Mouse (Mus musculus) forebrain, embryonic 10.5 days (tissue): ENCODE measurements at regions not wholly inside any gene's neighbourhood (a gene's known extent, or its start where the extent isn't known, plus 50 kb on each side); places are given as distances from the start of the nearest gene placed in this dataset.

ENCODE experiments used
- DNase-seq: peaks from one replicate; pipeline ENCODE4 v3.0.0-alpha.2; 2017; ENCODE audit warnings: low spot score; ENCODE audit errors: extremely low spot score
- H3K27ac ChIP-seq: fragments of 300-500 bp; sonication (generic); 2 replicates; pipeline ENCODE4 v1.5.1; 2016; ENCODE audit warnings: mild to moderate bottlenecking
- H3K27me3 ChIP-seq: fragments of 300-500 bp; sonication (generic); 2 replicates; pipeline ENCODE4 v1.6.1; 2016; ENCODE audit warnings: mild to moderate bottlenecking; ENCODE audit not compliant: poor library complexity, severe bottlenecking
- H3K36me3 ChIP-seq: fragments of 300-500 bp; sonication (generic); replicated peaks from 2 replicates; pipeline ENCODE4 v1.6.1; 2016; ENCODE audit warnings: mild to moderate bottlenecking, moderate library complexity
- H3K4me1 ChIP-seq: fragments of 300-500 bp; sonication (generic); 2 replicates; pipeline ENCODE4 v1.6.1; 2016
- H3K4me3 ChIP-seq: fragments of 300-500 bp; sonication (generic); 2 replicates; pipeline ENCODE4 v1.5.1; 2016; ENCODE audit warnings: mild to moderate bottlenecking, moderate library complexity
- H3K9me3 ChIP-seq: fragments of 300-500 bp; sonication (generic); 2 replicates; pipeline ENCODE4 v1.6.1; 2016; ENCODE audit warnings: mild to moderate bottlenecking, moderate library complexity
- WGBS: fragments of 180-500 bp; shearing (Covaris S2); methylation state at CpG from one replicate; pipeline ENCODE4 v1.1.7; 2016; 5-methylcytosine and 5-hydroxymethylcytosine counted together

GRCm38 (mm10) chr1:12189646-12190233, 775.8 kb downstream of the A830018L16Rik start:
- Histone ChIP-seq H3K36me3 (no peaks in the 10 kb centered on the region), H3K9me3 (no peaks in the 10 kb centered on the region), H3K4me3 (no peak overlapping the region), H3K27me3 (no peaks in the 10 kb centered on the region), H3K4me1 (no peaks in the 10 kb centered on the region), H3K27ac (no peak overlapping the region)
- no peak for DNase-seq
- 92% methylated on average over 5 of the region's 5 CpGs for WGBS

DNA sequence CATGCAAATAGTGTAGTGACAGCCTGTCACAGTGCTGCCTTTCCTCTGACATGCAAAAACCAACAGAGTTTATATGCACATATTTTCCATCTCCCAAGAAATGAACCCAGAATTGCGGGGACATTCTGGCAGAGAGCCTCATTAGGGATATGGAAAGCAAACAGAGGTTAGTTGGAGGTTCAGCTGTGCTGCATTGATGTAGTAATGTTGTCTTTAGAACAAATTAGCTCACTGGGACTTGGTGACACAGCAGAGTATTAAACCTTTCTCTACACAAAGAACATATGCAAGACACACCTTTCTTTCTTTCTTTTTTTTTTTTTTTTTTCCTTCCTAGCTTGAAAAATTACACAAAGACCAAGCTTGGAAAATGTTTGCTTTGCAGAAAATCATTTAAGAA, 778.7 kb downstream of the A830018L16Rik start:
- Histone ChIP-seq H3K4me3 (no peak overlapping the region), H3K27ac (no peak overlapping the region), H3K27me3 (no peaks in the 10 kb centered on the region), H3K36me3 (no peaks in the 10 kb centered on the region), H3K9me3 (no peaks in the 10 kb centered on the region), H3K4me1 (no peaks in the 10 kb centered on the region)
- DNase-seq, result no peak
- WGBS, result 83% methylated on average over 1 of the region's 1 CpGs

GRCm38 (mm10) chr1:12231089-12231488, 817.2 kb downstream of the A830018L16Rik start:
- no peak for DNase-seq
- Histone ChIP-seq H3K4me1 (no peaks in the 10 kb centered on the region), H3K36me3 (no peaks in the 10 kb centered on the region), H3K4me3 (no peak overlapping the region), H3K27ac (no peak overlapping the region), H3K27me3 (no peaks in the 10 kb centered on the region), H3K9me3 (no peaks in the 10 kb centered on the region)
- WGBS, result 78% methylated on average over 1 of the region's 1 CpGs

DNA sequence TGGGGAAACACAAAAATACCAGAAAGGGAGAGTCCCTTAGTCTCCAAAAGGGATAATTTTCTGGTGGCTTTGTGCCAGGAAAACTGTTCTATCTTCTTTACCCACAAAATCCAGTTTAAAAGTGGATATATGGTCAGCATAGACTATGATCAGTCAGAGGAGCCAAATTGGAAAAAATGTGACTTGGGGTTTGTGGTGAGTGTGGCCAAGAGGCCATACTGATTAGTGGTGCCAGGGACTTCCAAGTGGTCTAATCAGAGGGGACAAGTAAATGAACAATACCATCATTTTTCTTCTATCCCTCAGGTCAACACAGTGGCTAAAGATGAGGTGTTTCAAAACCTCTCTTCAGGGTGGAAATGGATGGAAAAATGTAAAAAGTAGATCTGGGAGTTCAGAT, 828.2 kb downstream of the A830018L16Rik start:
- no peak for DNase-seq
- no peak overlapping the region for H3K4me3 ChIP-seq

GRCm38 (mm10) chr1:12282493-12282892, 868.6 kb downstream of the A830018L16Rik start:
- Histone ChIP-seq H3K4me1 (no peaks in the 10 kb centered on the region), H3K27ac (no peak overlapping the region), H3K27me3 (no peaks in the 10 kb centered on the region), H3K9me3 (no peaks in the 10 kb centered on the region), H3K4me3 (no peak overlapping the region), H3K36me3 (no peaks in the 10 kb centered on the region)
- DNase-seq, result no peak
- WGBS, result 91% methylated on average over 4 of the region's 4 CpGs

More for the DNA sequence above, 828.2 kb downstream of the A830018L16Rik start:
- no peak overlapping the region for H3K27ac ChIP-seq
- H3K9me3 ChIP-seq, result no peaks in the 10 kb centered on the region
- no peaks in the 10 kb centered on the region for H3K4me1 ChIP-seq
- no peaks in the 10 kb centered on the region for H3K36me3 ChIP-seq
- no peaks in the 10 kb centered on the region for H3K27me3 ChIP-seq

- Histone ChIP-seq H3K4me3 (no peak overlapping the region), H3K36me3 (no peaks in the 10 kb centered on the region), H3K4me1 (no peaks in the 10 kb centered on the region), H3K9me3 (no peaks in the 10 kb centered on the region), H3K27me3 (no peaks in the 10 kb centered on the region), H3K27ac (no peak overlapping the region)
- DNase-seq, result no peak
- 78% methylated on average over 6 of the region's 6 CpGs for WGBS
Measured at GRCm38 (mm10) chr1:12285551-12285950, 871.6 kb downstream of the A830018L16Rik start.

DNA sequence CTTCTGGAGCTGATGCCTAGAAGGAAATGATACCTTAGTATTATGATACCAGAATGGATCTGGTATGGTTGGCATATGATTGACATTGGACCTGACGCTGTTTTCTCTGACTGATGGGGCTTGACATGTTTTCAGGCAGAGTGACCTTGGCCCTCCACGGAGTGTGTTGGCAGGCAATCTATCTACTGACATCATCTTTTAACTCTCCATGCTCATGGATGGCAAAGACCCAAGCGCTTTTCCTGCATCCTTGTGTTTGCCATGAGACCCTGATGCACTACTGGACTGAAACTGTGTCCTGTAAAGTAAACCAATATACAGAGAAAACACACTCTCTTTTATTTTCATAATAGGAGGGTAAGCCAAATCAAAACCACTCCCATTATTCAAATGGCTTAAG, 872.1 kb downstream of the A830018L16Rik start:
- H3K4me3 ChIP-seq, result no peak overlapping the region
- H3K9me3 ChIP-seq, result no peaks in the 10 kb centered on the region
- H3K27me3 ChIP-seq, result no peaks in the 10 kb centered on the region
- 86% methylated on average over 3 of the region's 3 CpGs for WGBS
- DNase-seq, result no peak
- H3K36me3 ChIP-seq, result no peaks in the 10 kb centered on the region
- no peak overlapping the region for H3K27ac ChIP-seq
- H3K4me1 ChIP-seq, result no peaks in the 10 kb centered on the region

DNA sequence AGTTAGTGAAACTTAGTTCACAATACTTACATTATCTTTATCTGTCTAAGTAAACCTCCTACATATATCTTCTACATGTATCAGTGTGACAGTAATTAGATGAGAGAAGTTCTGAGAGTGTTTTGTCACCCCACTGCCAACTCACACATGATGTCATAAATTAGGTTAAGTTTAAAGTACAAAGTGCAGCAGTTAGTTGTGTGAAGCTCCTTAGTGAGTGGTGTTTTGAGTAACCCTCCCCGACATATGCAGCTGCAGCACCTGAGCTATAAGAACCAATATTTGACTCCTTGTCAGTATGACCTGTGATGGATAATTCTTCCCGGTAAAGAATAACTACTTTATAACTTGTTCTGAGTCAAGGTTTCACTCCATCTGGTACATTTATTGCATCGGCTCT, 874.6 kb downstream of the A830018L16Rik start:
- 91% methylated on average over 3 of the region's 3 CpGs for WGBS
- no peak for DNase-seq
- no peaks in the 10 kb centered on the region for H3K9me3 ChIP-seq
- no peak overlapping the region for H3K4me3 ChIP-seq
- no peaks in the 10 kb centered on the region for H3K36me3 ChIP-seq
- H3K4me1 ChIP-seq, result no peaks in the 10 kb centered on the region
- no peaks in the 10 kb centered on the region for H3K27me3 ChIP-seq
- H3K27ac ChIP-seq, result no peak overlapping the region

DNA sequence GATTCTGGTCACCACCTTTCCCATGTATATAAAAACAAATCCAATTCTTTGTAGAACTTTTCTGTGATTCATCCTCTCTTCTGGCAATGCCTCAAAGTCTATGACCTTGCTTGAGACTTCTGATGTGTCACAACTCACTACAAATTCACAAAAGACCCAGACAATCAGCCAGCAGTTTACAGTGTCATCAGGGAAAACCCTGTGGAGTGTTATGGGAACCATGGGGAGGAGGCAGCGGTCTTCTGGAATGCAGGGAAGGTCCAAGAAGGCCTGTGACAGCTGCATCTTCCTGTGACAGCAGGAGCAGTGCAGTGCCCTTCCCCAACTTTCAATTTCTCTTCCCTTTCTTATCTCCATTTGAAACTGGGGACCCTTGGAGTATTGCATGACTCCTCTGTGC, 877.9 kb downstream of the A830018L16Rik start:
- Histone ChIP-seq H3K27me3 (no peaks in the 10 kb centered on the region), H3K9me3 (no peaks in the 10 kb centered on the region), H3K4me3 (no peak overlapping the region), H3K36me3 (no peaks in the 10 kb centered on the region), H3K4me1 (no peaks in the 10 kb centered on the region), H3K27ac (no peak overlapping the region)
- DNase-seq, result no peak
- WGBS, result 57% methylated on average over 1 of the region's 1 CpGs

- no peak overlapping the region for H3K27ac ChIP-seq
- no peak for DNase-seq
- no peaks in the 10 kb centered on the region for H3K4me1 ChIP-seq
- H3K36me3 ChIP-seq, result no peaks in the 10 kb centered on the region
- no peak overlapping the region for H3K4me3 ChIP-seq
- no peaks in the 10 kb centered on the region for H3K9me3 ChIP-seq
- 88% methylated on average over 2 of the region's 2 CpGs for WGBS
- H3K27me3 ChIP-seq, result no peaks in the 10 kb centered on the region
Measured at GRCm38 (mm10) chr1:12318029-12318428, 904.1 kb downstream of the A830018L16Rik start.

GRCm38 (mm10) chr1:12334186-12334585, 920.3 kb downstream of the A830018L16Rik start:
- no peak overlapping the region for H3K4me3 ChIP-seq
- no peaks in the 10 kb centered on the region for H3K4me1 ChIP-seq
- H3K36me3 ChIP-seq, result no peaks in the 10 kb centered on the region
- no peaks in the 10 kb centered on the region for H3K27me3 ChIP-seq
- 86% methylated on average over 4 of the region's 4 CpGs for WGBS
- no peaks in the 10 kb centered on the region for H3K9me3 ChIP-seq
- H3K27ac ChIP-seq, result no peak overlapping the region
- no peak for DNase-seq

DNA sequence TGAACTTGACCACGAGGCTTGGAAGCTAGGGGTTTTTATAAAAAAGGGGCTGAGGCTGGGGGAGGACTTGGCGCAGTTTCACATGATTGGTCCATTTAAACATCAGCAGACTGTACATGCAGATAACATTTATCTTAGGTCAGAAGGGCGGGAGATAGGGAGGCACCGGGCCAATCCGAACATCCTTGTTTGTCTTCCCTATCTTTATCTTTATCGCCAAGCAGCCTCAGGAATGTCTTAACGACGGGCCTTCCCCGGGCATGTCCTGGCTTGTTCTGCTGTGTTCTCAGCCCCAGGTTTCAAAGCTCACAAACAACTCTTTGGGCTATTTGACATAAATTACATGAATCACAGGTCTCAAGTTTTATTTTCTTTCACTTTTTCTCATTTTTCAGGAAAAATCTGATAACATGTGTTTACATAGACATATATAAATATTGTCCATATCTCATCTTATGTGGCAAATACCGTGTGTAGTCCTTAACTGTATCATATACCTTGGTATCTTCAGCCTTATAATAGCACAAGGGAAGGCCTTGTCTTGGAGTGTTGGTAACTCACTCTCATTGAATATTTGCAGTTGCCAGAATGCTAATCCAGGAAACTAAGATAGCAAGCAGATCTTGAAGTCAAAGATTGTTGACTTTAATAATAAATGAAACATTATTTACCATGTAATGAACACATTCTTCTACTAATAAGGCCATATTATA, 931.0 kb downstream of the A830018L16Rik start:
- Histone ChIP-seq H3K4me1 (no peaks in the 10 kb centered on the region), H3K27ac (no peak overlapping the region), H3K36me3 (no peaks in the 10 kb centered on the region), H3K4me3 (no peak overlapping the region), H3K27me3 (no peaks in the 10 kb centered on the region), H3K9me3 (no peaks in the 10 kb centered on the region)
- 92% methylated on average over 10 of the region's 10 CpGs for WGBS
- DNase-seq, result no peak

GRCm38 (mm10) chr1:12345439-12345819, 931.5 kb downstream of the A830018L16Rik start:
- Histone ChIP-seq H3K9me3 (no peaks in the 10 kb centered on the region), H3K27me3 (no peaks in the 10 kb centered on the region), H3K36me3 (no peaks in the 10 kb centered on the region), H3K27ac (no peak overlapping the region), H3K4me1 (no peaks in the 10 kb centered on the region), H3K4me3 (no peak overlapping the region)
- DNase-seq, result no peak
- 96% methylated on average over 3 of the region's 3 CpGs for WGBS

DNA sequence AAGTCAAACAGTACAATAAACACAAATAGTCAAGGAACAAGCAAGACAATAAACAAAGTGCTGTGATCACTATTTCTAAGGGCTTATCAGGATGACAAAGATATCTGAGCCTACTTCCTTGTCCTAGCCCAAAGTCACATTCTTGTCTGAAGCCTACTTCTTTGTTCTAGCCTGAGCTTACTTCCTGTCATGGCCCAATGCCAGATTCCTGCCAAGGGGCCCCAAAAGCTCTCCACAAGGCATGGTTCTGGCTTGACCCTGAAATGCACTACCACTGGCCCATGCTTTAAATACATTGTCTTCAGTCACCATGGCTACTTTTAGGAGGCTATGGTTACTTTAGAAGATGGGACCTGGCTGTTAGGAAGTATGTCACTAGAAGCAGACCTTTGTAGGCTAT, 940.6 kb downstream of the A830018L16Rik start:
- Histone ChIP-seq H3K4me3 (no peak overlapping the region), H3K36me3 (no peaks in the 10 kb centered on the region), H3K27ac (no peak overlapping the region)

More for the DNA sequence above, 940.6 kb downstream of the A830018L16Rik start:
- Histone ChIP-seq H3K27me3 (no peaks in the 10 kb centered on the region), H3K9me3 (peaks cover 6% of the 10 kb centered on the region), H3K4me1 (no peaks in the 10 kb centered on the region)
- no peak for DNase-seq
